Mouse (Mus musculus) midbrain, embryonic 16.5 days (tissue): ENCODE results near the gene Ms4a6c. TPM values are rescaled to one million over a fixed set of nuclear protein-coding genes. Genes with fewer than 3 reads are reported as not detected.
"Not testable (repeated sequence)": the region's sequence is repeated elsewhere in the genome, so short reads cannot be mapped to it uniquely, and the experiment has no call there.

Experiments
- ATAC-seq: fragments of 200-750 bp; cut with Nextera tagmentation; 2 replicates; pipeline ENCODE4 v1.8.0; 2017; ENCODE audit warnings: moderate TSS enrichment
- H3K27ac ChIP-seq: fragments of 300-500 bp; sonication (generic); 2 replicates; pipeline ENCODE4 v1.5.1; 2014; ENCODE audit warnings: mild to moderate bottlenecking, low read length, mixed read lengths
- H3K27me3 ChIP-seq: fragments of 300-500 bp; sonication (generic); 2 replicates; pipeline ENCODE4 v1.6.1; 2014; ENCODE audit warnings: low read depth, low read length, mixed read lengths; ENCODE audit not compliant: control insufficient read depth, insufficient read depth
- H3K36me3 ChIP-seq: fragments of 300-500 bp; sonication (generic); 2 replicates; pipeline ENCODE4 v1.6.1; 2014; ENCODE audit warnings: mild to moderate bottlenecking, low read length, moderate library complexity, mixed read lengths; ENCODE audit not compliant: control insufficient read depth, insufficient read depth
- H3K4me1 ChIP-seq: fragments of 300-500 bp; sonication (generic); 2 replicates; pipeline ENCODE4 v1.6.1; 2014; ENCODE audit warnings: mild to moderate bottlenecking, low read length, mixed read lengths; ENCODE audit not compliant: control insufficient read depth, insufficient read depth
- H3K4me2 ChIP-seq: fragments of 300-500 bp; sonication (generic); 2 replicates; pipeline ENCODE4 v1.6.1; 2014; ENCODE audit warnings: mild to moderate bottlenecking, low read length, mixed read lengths
- H3K4me3 ChIP-seq: fragments of 300-500 bp; sonication (generic); 2 replicates; pipeline ENCODE4 v1.5.1; 2014; ENCODE audit warnings: low read depth, mild to moderate bottlenecking, low read length, moderate library complexity, mixed read lengths
- H3K9ac ChIP-seq: fragments of 300-500 bp; sonication (generic); 2 replicates; pipeline ENCODE4 v1.6.1; 2014; ENCODE audit warnings: low read depth, low read length, mixed read lengths
- H3K9me3 ChIP-seq: fragments of 300-500 bp; sonication (generic); replicated peaks from 2 replicates; pipeline ENCODE4 v1.6.1; 2014; ENCODE audit warnings: mild to moderate bottlenecking, low read length, mixed read lengths; ENCODE audit not compliant: control insufficient read depth, poor library complexity, severe bottlenecking
- WGBS: fragments of 180-500 bp; shearing (Covaris S2); extraction: QIAGEN DNeasy Blood & Tissue Kit; methylation state at CpG from one replicate; pipeline ENCODE4 v1.1.7; 2014; 5-methylcytosine and 5-hydroxymethylcytosine counted together
- polyA plus RNA-seq: library from polyadenylated mRNA; unstranded; fragments of >200 nt; fragmentation: Nextera tagmentation; extraction: Ambion mirVana; gene quantifications from 2 replicates; pipeline ENCODE4 v1.2.1, GENCODE M21; 2015

The Ms4a6c gene
- polyA plus RNA-seq, 1 experiment from 2014 or later, result 1.9 TPM

DNA sequence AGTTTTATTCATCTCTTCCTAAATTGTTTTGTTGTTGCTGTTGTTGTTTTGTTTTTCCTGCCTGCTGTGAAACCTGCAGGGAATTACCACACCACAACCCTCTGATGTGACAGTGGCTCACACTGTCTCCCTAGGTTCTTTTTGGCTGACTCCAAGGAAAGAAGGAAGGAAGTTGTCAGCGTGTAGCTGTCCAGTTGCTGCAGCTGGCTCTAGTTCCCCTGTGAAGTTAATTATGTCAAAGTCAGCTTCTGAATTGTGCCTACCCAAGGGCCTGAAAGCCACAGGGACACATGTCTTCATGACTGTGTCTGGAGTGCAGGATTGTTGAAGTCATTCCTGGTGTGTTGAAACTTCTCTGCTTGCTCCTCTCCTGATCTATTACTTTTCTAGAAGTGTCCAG, 48.2 kb downstream of the Ms4a6c start:
- H3K27ac ChIP-seq, ATAC-seq, H3K27me3 ChIP-seq, H3K36me3 ChIP-seq, H3K4me3 ChIP-seq, H3K9me3 ChIP-seq, H3K9ac ChIP-seq, H3K4me2 ChIP-seq, H3K4me1 ChIP-seq: not testable (repeated sequence)
- WGBS, result 67% methylated on average over 1 of the region's 1 CpGs

DNA sequence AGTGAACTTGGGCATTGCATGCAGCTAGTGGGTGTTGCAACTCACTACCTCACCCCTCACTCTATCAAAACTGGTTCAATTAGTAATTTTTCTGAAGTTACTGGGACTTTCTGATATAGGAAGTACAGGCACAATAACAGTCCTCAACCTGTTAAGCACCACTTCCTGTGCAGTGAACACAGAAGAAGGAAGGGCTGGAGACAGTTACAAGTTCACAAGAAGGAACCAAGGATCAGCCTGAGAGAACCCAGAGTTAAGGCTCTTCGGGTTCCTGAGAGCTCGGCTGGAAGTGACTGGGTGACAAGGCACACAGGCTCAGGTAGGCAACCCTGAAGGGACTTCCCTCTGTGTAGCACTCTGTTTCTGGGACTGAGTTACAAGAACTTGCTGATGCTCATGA, 49.2 kb downstream of the Ms4a6c start:
- H3K4me1 ChIP-seq, H3K9ac ChIP-seq, H3K4me3 ChIP-seq, H3K27me3 ChIP-seq, H3K4me2 ChIP-seq, H3K27ac ChIP-seq, ATAC-seq, H3K36me3 ChIP-seq, H3K9me3 ChIP-seq: not testable (repeated sequence)
- WGBS, result 84% methylated on average over 2 of the region's 2 CpGs

DNA sequence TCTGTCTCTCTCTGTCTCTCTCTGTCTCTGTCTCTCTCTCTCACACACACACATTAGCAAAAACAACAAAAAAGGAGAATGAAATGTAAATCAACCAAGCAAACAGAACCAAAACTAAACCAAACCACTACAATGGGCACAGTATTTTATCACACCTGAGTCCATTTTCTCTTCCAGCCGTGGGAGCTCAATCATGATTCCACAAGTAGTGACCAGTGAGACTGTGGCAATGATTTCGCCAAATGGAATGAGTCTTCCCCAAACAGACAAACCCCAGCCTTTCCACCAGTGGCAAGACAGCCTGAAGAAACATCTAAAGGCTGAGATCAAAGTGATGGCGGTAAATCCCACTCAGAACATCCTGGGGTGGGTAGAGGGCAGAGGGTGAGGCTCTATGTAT, 51.0 kb downstream of the Ms4a6c start:
- no peak for ATAC-seq
- H3K9me3 ChIP-seq, result no peaks in the 10 kb centered on the region
- WGBS, result 92% methylated on average over 3 of the region's 3 CpGs

More for the DNA sequence above, 51.0 kb downstream of the Ms4a6c start:
- H3K4me2 ChIP-seq, result no peak overlapping the region
- H3K36me3 ChIP-seq, result no peaks in the 10 kb centered on the region
- H3K9ac ChIP-seq, result no peak overlapping the region
- no peaks in the 10 kb centered on the region for H3K4me1 ChIP-seq
- no peaks in the 10 kb centered on the region for H3K27me3 ChIP-seq
- no peak overlapping the region for H3K27ac ChIP-seq
- H3K4me3 ChIP-seq, result no peak overlapping the region

Other genes with a start within 250 kb of the Ms4a6c start
- gene Ms4a12, start 236.9 kb upstream of the Ms4a6c start, polyA plus RNA-seq, result not detected in 2 replicates
- not detected in 2 replicates for gene Ms4a1, start 203.1 kb upstream of the Ms4a6c start, polyA plus RNA-seq
- gene Ms4a5, start 185.5 kb upstream of the Ms4a6c start, polyA plus RNA-seq, result not detected in 2 replicates
- not detected in 2 replicates for gene Ms4a14, start 154.9 kb upstream of the Ms4a6c start, polyA plus RNA-seq
- 1.8 and 2.1 TPM in 2 replicates for gene Ms4a7, start 133.2 kb upstream of the Ms4a6c start, polyA plus RNA-seq
- gene Ms4a4a, start 93.8 kb upstream of the Ms4a6c start, polyA plus RNA-seq, result 1.4 and 2.1 TPM in 2 replicates
- gene Ms4a4c, start 64.6 kb upstream of the Ms4a6c start, polyA plus RNA-seq, result 0.20 TPM in 1 of 2 replicates, not detected in the other
- gene Ms4a4b, start 25.8 kb upstream of the Ms4a6c start, polyA plus RNA-seq, result not detected in 2 replicates
- not detected in 2 replicates for gene Gm8369, start 16.6 kb downstream of the Ms4a6c start, polyA plus RNA-seq
- gene Ms4a6b, start 47.1 kb downstream of the Ms4a6c start, polyA plus RNA-seq, result 1.7 and 1.9 TPM in 2 replicates
- not detected in 2 replicates for gene Ms4a4d, start 67.4 kb downstream of the Ms4a6c start, polyA plus RNA-seq
- gene Ms4a6d, start 135.5 kb downstream of the Ms4a6c start, polyA plus RNA-seq, result 1.6 and 1.9 TPM in 2 replicates
- not detected in 2 replicates for gene Ms4a2, start 154.4 kb downstream of the Ms4a6c start, polyA plus RNA-seq
- not detected in 2 replicates for gene Ms4a3, start 171.5 kb downstream of the Ms4a6c start, polyA plus RNA-seq
- not detected in 2 replicates for gene Oosp2, start 191.2 kb downstream of the Ms4a6c start, polyA plus RNA-seq
- not detected in 2 replicates for gene Oosp1, start 221.8 kb downstream of the Ms4a6c start, polyA plus RNA-seq
- gene Oosp3, start 227.7 kb downstream of the Ms4a6c start, polyA plus RNA-seq, result not detected in 2 replicates